Comparison of ENCODE assay signal across 8 mouse cellular contexts in genomic region chr5:135133736-135134405, GRCm38 (mm10). TPM values are rescaled to one million over a fixed set of nuclear protein-coding genes. Genes with fewer than 3 reads are reported as not detected.
DNase-seq lines count a peak whose midpoint lies in the region; ATAC-seq and TF ChIP-seq lines count a peak whose summit lies in the region.

No protein-coding gene starts in this region.

- 6% methylated on average over 26 of the region's 26 CpGs for WGBS in heart, embryonic 11.5 days (ENCODE audit: insufficient replicate concordance)
- WGBS in kidney, embryonic 16.5 days: 4% methylated on average over 26 of the region's 26 CpGs

- peaks cover 41% of the 10 kb centered on the region for H3K27me3 ChIP-seq in heart, embryonic 11.5 days (ENCODE audit: control insufficient read depth, insufficient read depth, low read length)
- H3K27me3 ChIP-seq in kidney, embryonic 16.5 days (ENCODE audit: insufficient read depth, low read length): peaks cover 22% of the 10 kb centered on the region

- no peak for TF ChIP-seq POLR2A in brain, embryonic 14.5 days (IDR thresholded peaks at IDR 0.05; ENCODE audit: borderline replicate concordance, extremely low read depth, insufficient read depth, insufficient read length, poor library complexity, severe bottlenecking)

- H3K4me3 ChIP-seq in heart, embryonic 11.5 days (ENCODE audit: low read depth, low read length): peak overlapping the region; percentile 22
- H3K4me3 ChIP-seq in kidney, embryonic 16.5 days (ENCODE audit: low read length): peak overlapping the region; percentile 24

- no peaks in the 10 kb centered on the region for H3K36me3 ChIP-seq in heart, embryonic 11.5 days (ENCODE audit: control insufficient read depth, insufficient read depth, low read length)
- H3K36me3 ChIP-seq in kidney, embryonic 16.5 days (ENCODE audit: insufficient read depth, low read length): no peaks in the 10 kb centered on the region

- no peak for TF ChIP-seq CTCF in brain, embryonic 14.5 days (IDR thresholded peaks at IDR 0.05; ENCODE audit: borderline replicate concordance, extremely low read depth, insufficient read depth, insufficient read length)

- ATAC-seq in heart, embryonic 11.5 days (replicated peaks; ENCODE audit: insufficient number of reproducible peaks, low FRiP score, low TSS enrichment): peak; percentile 37; the same call in 1 of the 2 replicates
- ATAC-seq in kidney, embryonic 16.5 days (ENCODE audit: low FRiP score, low TSS enrichment): peak; percentile 58

- H3K9ac ChIP-seq in heart, embryonic 11.5 days (ENCODE audit: low read depth, low read length): no peak overlapping the region
- no peak overlapping the region for H3K9ac ChIP-seq in kidney, embryonic 16.5 days (replicated peaks; ENCODE audit: low read length)

- H3K9me3 ChIP-seq in heart, embryonic 11.5 days (replicated peaks; ENCODE audit: control insufficient read depth, low read length): peaks cover 3% of the 10 kb centered on the region; the same call in 1 of the 2 replicates
- H3K9me3 ChIP-seq in kidney, embryonic 16.5 days (ENCODE audit: low read length): no peaks in the 10 kb centered on the region

- H3K27ac ChIP-seq in heart, embryonic 11.5 days (ENCODE audit: low read depth, low read length): no peak overlapping the region
- no peak overlapping the region for H3K27ac ChIP-seq in kidney, embryonic 16.5 days (ENCODE audit: low read length)

- H3K4me2 ChIP-seq in heart, embryonic 11.5 days: peak overlapping the region; percentile 49
- H3K4me2 ChIP-seq in kidney, embryonic 16.5 days (replicated peaks; ENCODE audit: low read depth, low read length): peak overlapping the region; percentile 50

- H3K4me1 ChIP-seq in heart, embryonic 11.5 days (ENCODE audit: control insufficient read depth, insufficient read depth, low read length): 0 out of 2 replicates have a peak, but pooled peaks cover 2% of the 10 kb centered on the region
- H3K4me1 ChIP-seq in kidney, embryonic 16.5 days (ENCODE audit: insufficient read depth, low read length): no peaks in the 10 kb centered on the region; the same call in 1 of the 2 replicates

- no peak for DNase-seq in heart, adult 8-10 months (ENCODE audit: low spot score)
- DNase-seq in brain, embryonic 14.5 days (ENCODE audit: low read depth): peak; percentile 23
- DNase-seq in forelimb bud, embryonic 11.5 days (ENCODE audit: low read depth, low spot score): peak; percentile 25
- peak; percentile 92 for DNase-seq in lung, postnatal 36 days
- peak; percentile 26 for DNase-seq in spleen, adult 12 weeks (ENCODE audit: low spot score)
- no peak for DNase-seq in layer of hippocampus, postnatal 10 days (ENCODE audit: low spot score in 2 of 2)

RNA-seq across cellular contexts. Expression of gene Tbl2, which starts 15.6 kb away (rescaled TPM):
- polyA plus RNA-seq in heart, embryonic 11.5 days (2014; fragmentation: Nextera tagmentation; extraction: Ambion mirVana): 20.0 and 21.3 TPM in 2 replicates
- 10 to 100 TPM in 3 of 4 experiments, 1 to 10 TPM in 1; 9.6 to 14.0 (median 10.7) TPM for total RNA-seq in heart, adult 8-10 months (2022)
- polyA plus RNA-seq in brain, embryonic 14.5 days (2012; rRNA removed): 11.5 and 14.1 TPM in 2 replicates
- 26.3 and 27.0 TPM in 2 replicates for polyA plus RNA-seq in kidney, embryonic 16.5 days (2015; fragmentation: Nextera tagmentation; extraction: Ambion mirVana)
- total RNA-seq in layer of hippocampus, postnatal 10 days (2021): 10 to 100 TPM; 23.0 to 23.7 TPM

RNA-seq across cellular contexts. Expression of gene Bcl7b, which starts 34.2 kb away (rescaled TPM):
- polyA plus RNA-seq in heart, embryonic 11.5 days (2014; fragmentation: Nextera tagmentation; extraction: Ambion mirVana): 32.3 and 35.2 TPM in 2 replicates
- 10 to 100 TPM; 39.8 to 47.6 (median 44.6) TPM for total RNA-seq in heart, adult 8-10 months (2022)
- polyA plus RNA-seq in brain, embryonic 14.5 days (2012; rRNA removed): 22.6 and 22.9 TPM in 2 replicates
- polyA plus RNA-seq in kidney, embryonic 16.5 days (2015; fragmentation: Nextera tagmentation; extraction: Ambion mirVana): 57.6 and 58.2 TPM in 2 replicates
- 10 to 100 TPM; 27.7 to 29.8 TPM for total RNA-seq in layer of hippocampus, postnatal 10 days (2021)

RNA-seq across cellular contexts. Expression of gene Mlxipl, which starts 44.2 kb away (rescaled TPM):
- 0.54 and 1.2 TPM in 2 replicates for polyA plus RNA-seq in heart, embryonic 11.5 days (2014; fragmentation: Nextera tagmentation; extraction: Ambion mirVana)
- 10 to 100 TPM; 18.0 to 39.9 (median 21.3) TPM for total RNA-seq in heart, adult 8-10 months (2022)
- 1.8 and 1.9 TPM in 2 replicates for polyA plus RNA-seq in brain, embryonic 14.5 days (2012; rRNA removed)
- polyA plus RNA-seq in kidney, embryonic 16.5 days (2015; fragmentation: Nextera tagmentation; extraction: Ambion mirVana): 8.3 and 8.5 TPM in 2 replicates
- total RNA-seq in layer of hippocampus, postnatal 10 days (2021): 1 to 10 TPM; 3.6 to 4.4 TPM

RNA-seq across cellular contexts. Expression of gene Baz1b, which starts 53.2 kb away (rescaled TPM):
- 28.9 and 45.4 TPM in 2 replicates for polyA plus RNA-seq in heart, embryonic 11.5 days (2014; fragmentation: Nextera tagmentation; extraction: Ambion mirVana)
- 10 to 100 TPM; 40.4 to 48.7 (median 43.6) TPM for total RNA-seq in heart, adult 8-10 months (2022)
- 56.5 and 70.7 TPM in 2 replicates for polyA plus RNA-seq in brain, embryonic 14.5 days (2012; rRNA removed)
- polyA plus RNA-seq in kidney, embryonic 16.5 days (2015; fragmentation: Nextera tagmentation; extraction: Ambion mirVana): 33.4 and 35.1 TPM in 2 replicates
- total RNA-seq in layer of hippocampus, postnatal 10 days (2021): 10 to 100 TPM; 47.8 to 51.1 TPM

RNA-seq across cellular contexts. Expression of gene Vps37d, which starts 55.8 kb away (rescaled TPM):
- 2.0 and 2.6 TPM in 2 replicates for polyA plus RNA-seq in heart, embryonic 11.5 days (2014; fragmentation: Nextera tagmentation; extraction: Ambion mirVana)
- total RNA-seq in heart, adult 8-10 months (2022): under 1 TPM; 0.37 to 0.57 (median 0.47) TPM
- polyA plus RNA-seq in brain, embryonic 14.5 days (2012; rRNA removed): 63.2 and 75.0 TPM in 2 replicates
- 7.6 and 8.6 TPM in 2 replicates for polyA plus RNA-seq in kidney, embryonic 16.5 days (2015; fragmentation: Nextera tagmentation; extraction: Ambion mirVana)
- total RNA-seq in layer of hippocampus, postnatal 10 days (2021): 10 to 100 TPM; 31.7 to 34.8 TPM

Comparison
In these comparisons a context has a peak if more than half of its experiments do, and no peak if none do; other contexts are left out.
1. DNase-seq: peak in brain, embryonic 14.5 days (single experiment), forelimb bud, embryonic 11.5 days (single experiment), lung, postnatal 36 days (single experiment) and spleen, adult 12 weeks (single experiment); none in heart, adult 8-10 months (single experiment) and layer of hippocampus, postnatal 10 days (0 of 2).